Mouse (Mus musculus) liver, postnatal 0 days (tissue): ENCODE data around the gene Ppef2. TPM values are rescaled to one million over a fixed set of nuclear protein-coding genes. Genes with fewer than 3 reads are reported as not detected.

Experiments
- ATAC-seq: fragments of 200-750 bp; cut with Nextera tagmentation; 2 replicates; pipeline ENCODE4 v1.8.0; 2017; ENCODE audit warnings: mild to moderate bottlenecking, moderate library complexity
- DNase-seq: peaks from one replicate; pipeline ENCODE4 v3.0.0-alpha.2; 2016
- H3K27ac ChIP-seq: fragments of 300-500 bp; sonication (generic); 2 replicates; pipeline ENCODE4 v1.5.1; 2014; ENCODE audit warnings: antibody characterized with exemption, moderate library complexity, mild to moderate bottlenecking, low read depth
- H3K27me3 ChIP-seq: fragments of 300-500 bp; sonication (generic); 2 replicates; pipeline ENCODE4 v1.6.1; 2014; ENCODE audit warnings: low read length, control low read depth, mixed read lengths; ENCODE audit not compliant: insufficient read depth
- H3K36me3 ChIP-seq: fragments of 300-500 bp; sonication (generic); replicated peaks from 2 replicates; pipeline ENCODE4 v1.6.1; 2014; ENCODE audit warnings: mild to moderate bottlenecking, control low read depth, low read length, moderate library complexity, mixed read lengths; ENCODE audit not compliant: insufficient read depth
- H3K4me1 ChIP-seq: fragments of 300-500 bp; sonication (generic); 2 replicates; pipeline ENCODE4 v1.6.1; 2014; ENCODE audit warnings: antibody characterized with exemption, mild to moderate bottlenecking, control low read depth; ENCODE audit not compliant: insufficient read depth
- H3K4me2 ChIP-seq: fragments of 300-500 bp; sonication (generic); 2 replicates; pipeline ENCODE4 v1.6.1; 2014; ENCODE audit warnings: low read depth, mild to moderate bottlenecking, low read length, moderate library complexity, mixed read lengths
- H3K4me3 ChIP-seq: fragments of 300-500 bp; sonication (generic); 2 replicates; pipeline ENCODE4 v1.5.1; 2014; ENCODE audit warnings: low read depth, low read length
- H3K9ac ChIP-seq: fragments of 300-500 bp; sonication (generic); replicated peaks from 2 replicates; pipeline ENCODE4 v1.6.1; 2014; ENCODE audit warnings: mild to moderate bottlenecking, moderate library complexity
- H3K9me3 ChIP-seq: fragments of 300-500 bp; sonication (generic); 2 replicates; pipeline ENCODE4 v1.6.1; 2016; ENCODE audit warnings: mild to moderate bottlenecking, control low read depth, low read length, mixed read lengths
- CTCF ChIP-seq: sonication (generic); IDR thresholded peaks from 2 replicates; pipeline ENCODE4 v1.5.1; 2016; ENCODE audit warnings: antibody characterized with exemption, low read depth
- EP300 ChIP-seq: IDR thresholded peaks from 2 replicates; pipeline ENCODE4 v1.6.1; 2016; ENCODE audit warnings: antibody characterized with exemption, low read depth, mild to moderate bottlenecking
- WGBS: fragments of 180-500 bp; shearing (Covaris S2); extraction: QIAGEN DNeasy Blood & Tissue Kit; methylation state at CpG from one replicate; pipeline ENCODE4 v1.1.7; 2014; ENCODE audit not compliant: insufficient replicate concordance; 5-methylcytosine and 5-hydroxymethylcytosine counted together
- polyA plus RNA-seq: library from polyadenylated mRNA; unstranded; fragments of >200 nt; fragmentation: Nextera tagmentation; extraction: Ambion mirVana; gene quantifications from 2 replicates; pipeline ENCODE4 v1.2.1, GENCODE M21; 2015

Ppef2 gene
- polyA plus RNA-seq, 1 experiment from 2014 or later = not detected

DNA sequence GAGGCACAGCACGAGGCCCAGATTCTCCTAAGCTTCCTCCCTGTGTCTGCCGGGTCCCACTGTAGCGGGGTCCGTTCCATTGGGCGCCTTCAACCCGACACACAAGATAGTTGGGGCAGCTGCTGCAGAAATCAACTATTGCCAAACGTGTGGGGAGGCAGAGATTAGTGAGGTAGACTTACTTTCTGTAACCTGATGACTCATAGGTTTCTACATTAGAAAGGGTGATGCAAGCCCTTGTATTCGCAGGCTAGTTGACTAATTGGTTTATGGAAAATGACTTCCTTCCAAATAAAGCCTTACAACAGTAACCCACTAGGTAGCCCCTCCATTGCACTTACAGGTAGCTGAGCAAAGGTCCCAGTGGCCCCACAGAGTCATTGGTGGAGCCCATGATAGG is 6.6 kb upstream of the Ppef2 start:
- Histone ChIP-seq H3K9ac (no peak overlapping the region), H3K27me3 (no peaks in the 10 kb centered on the region), H3K4me1 (no peaks in the 10 kb centered on the region), H3K27ac (no peak overlapping the region), H3K9me3 (no peaks in the 10 kb centered on the region), H3K4me2 (no peak overlapping the region), H3K4me3 (no peak overlapping the region), H3K36me3 (peaks cover 3% of the 10 kb centered on the region; the same call in 1 of the 2 replicates)
- ATAC-seq = no peak
- DNase-seq = no peak
- TF ChIP-seq CTCF (no peak), EP300 (no peak)
- WGBS = 72% methylated on average over 8 of the region's 8 CpGs

GRCm38 (mm10) chr5:92254476-92254875 is 1.6 kb downstream of the Ppef2 start:
- H3K4me2 ChIP-seq = no peak overlapping the region
- H3K4me3 ChIP-seq = no peak overlapping the region
- 34% methylated on average over 6 of the region's 6 CpGs for WGBS
- H3K9me3 ChIP-seq = peaks cover 2% of the 10 kb centered on the region; the same call in 1 of the 2 replicates
- no peaks in the 10 kb centered on the region for H3K4me1 ChIP-seq
- H3K27me3 ChIP-seq = peaks cover 6% of the 10 kb centered on the region; the same call in 1 of the 2 replicates
- no peak for ATAC-seq
- no peak overlapping the region for H3K27ac ChIP-seq
- DNase-seq = no peak
- TF ChIP-seq CTCF = no peak
- TF ChIP-seq EP300 = no peak
- H3K36me3 ChIP-seq = no peaks in the 10 kb centered on the region
- no peak overlapping the region for H3K9ac ChIP-seq

DNA sequence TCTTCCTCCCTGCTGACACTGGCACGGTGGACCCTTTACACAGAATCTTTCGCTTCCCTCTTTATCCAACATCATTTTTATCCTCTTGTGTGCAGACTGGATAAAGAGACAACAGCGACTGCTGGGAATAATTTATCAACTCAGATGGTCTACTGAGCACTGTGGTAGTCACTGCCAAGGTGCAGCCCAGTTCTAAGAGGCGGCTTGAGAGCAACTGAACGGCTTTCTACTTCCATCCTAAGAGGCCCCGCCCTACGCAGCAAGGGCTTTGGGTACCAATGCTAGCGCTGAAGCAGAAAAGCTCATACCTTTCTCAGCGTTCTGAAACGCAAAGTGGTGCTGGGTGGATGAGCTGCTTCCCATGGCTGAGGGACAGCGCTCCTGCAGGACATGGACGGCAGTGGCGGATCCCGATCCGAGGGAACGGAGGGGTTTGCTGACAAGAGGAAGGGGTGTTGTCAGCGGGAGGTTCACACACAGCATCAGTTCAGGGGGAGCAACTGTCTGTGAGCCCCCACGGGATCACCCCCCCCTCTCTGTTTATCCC is 3.2 kb downstream of the Ppef2 start:
- WGBS = 23% methylated on average over 18 of the region's 18 CpGs

DNA sequence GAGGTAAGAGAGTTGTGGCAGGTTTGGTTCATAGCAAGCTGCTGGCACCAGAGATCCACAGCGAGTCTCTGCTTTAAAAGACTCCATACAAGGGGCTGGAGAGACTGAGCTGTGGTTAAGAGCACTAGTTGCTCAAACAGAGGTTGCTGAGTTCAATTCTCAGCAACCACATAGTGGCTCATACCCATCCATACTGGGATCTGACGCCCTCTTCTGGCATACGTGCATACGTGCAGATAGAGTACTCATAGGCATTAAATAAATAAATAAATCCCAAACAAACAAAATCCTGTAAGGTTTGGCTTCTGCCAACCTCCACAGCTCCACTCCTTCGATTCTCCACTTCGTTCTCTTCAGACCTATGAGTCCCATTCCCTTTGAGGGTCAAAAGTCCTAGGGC is 4.0 kb downstream of the Ppef2 start:
- peaks cover 12% of the 10 kb centered on the region for H3K27me3 ChIP-seq
- WGBS = 76% methylated on average over 6 of the region's 6 CpGs

More for the DNA sequence above, 3.2 kb downstream of the Ppef2 start:
- Histone ChIP-seq H3K9me3 (peaks cover 2% of the 10 kb centered on the region; the same call in 1 of the 2 replicates), H3K4me3 (no peak overlapping the region), H3K36me3 (no peaks in the 10 kb centered on the region), H3K9ac (no peak overlapping the region), H3K27me3 (peaks cover 12% of the 10 kb centered on the region), H3K4me2 (no peak overlapping the region), H3K4me1 (no peaks in the 10 kb centered on the region), H3K27ac (no peak overlapping the region)
- ATAC-seq = no peak
- TF ChIP-seq CTCF (peak; percentile 39), EP300 (no peak)
- no peak for DNase-seq

GRCm38 (mm10) chr5:92248614-92249013 is 7.5 kb downstream of the Ppef2 start:
- H3K36me3 ChIP-seq = no peaks in the 10 kb centered on the region
- no peaks in the 10 kb centered on the region for H3K4me1 ChIP-seq
- no peak overlapping the region for H3K9ac ChIP-seq
- ATAC-seq (no peak), DNase-seq (no peak)
- peaks cover 2% of the 10 kb centered on the region; the same call in 1 of the 2 replicates for H3K9me3 ChIP-seq
- H3K27me3 ChIP-seq = peaks cover 9% of the 10 kb centered on the region
- H3K27ac ChIP-seq = no peak overlapping the region
- TF ChIP-seq EP300 (no peak), CTCF (no peak)
- H3K4me2 ChIP-seq = no peak overlapping the region
- H3K4me3 ChIP-seq = no peak overlapping the region
- 63% methylated on average over 11 of the region's 11 CpGs for WGBS

More for the DNA sequence above, 4.0 kb downstream of the Ppef2 start:
- Histone ChIP-seq H3K4me3 (no peak overlapping the region), H3K9me3 (peaks cover 2% of the 10 kb centered on the region; the same call in 1 of the 2 replicates), H3K27ac (no peak overlapping the region), H3K36me3 (no peaks in the 10 kb centered on the region), H3K9ac (no peak overlapping the region), H3K4me2 (no peak overlapping the region), H3K4me1 (no peaks in the 10 kb centered on the region)
- ATAC-seq (no peak), DNase-seq (no peak)
- TF ChIP-seq EP300 = no peak
- TF ChIP-seq CTCF = no peak

DNA sequence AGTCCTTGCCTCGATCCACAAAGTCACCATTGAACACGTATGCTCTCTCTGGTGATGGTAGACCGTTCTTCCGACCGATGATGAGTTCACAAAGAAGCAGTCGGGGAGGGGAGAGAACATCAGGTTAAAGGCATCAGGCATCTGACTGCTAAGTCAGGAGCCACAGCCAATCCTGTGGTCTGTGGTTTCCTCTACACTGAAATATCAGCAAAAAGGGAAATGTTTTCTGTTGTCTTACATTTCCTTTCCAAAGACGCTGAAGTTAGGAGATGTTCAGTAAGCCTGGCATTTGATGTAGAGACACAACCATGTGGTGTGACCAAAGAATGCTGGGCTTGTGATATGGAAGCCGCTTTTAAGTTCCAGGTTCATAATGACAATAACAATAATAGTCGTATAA is 10.6 kb downstream of the Ppef2 start:
- no peaks in the 10 kb centered on the region for H3K4me1 ChIP-seq
- peaks cover 6% of the 10 kb centered on the region for H3K27me3 ChIP-seq
- DNase-seq (no peak), ATAC-seq (no peak)
- peaks cover 2% of the 10 kb centered on the region; the same call in 1 of the 2 replicates for H3K9me3 ChIP-seq
- H3K36me3 ChIP-seq = no peaks in the 10 kb centered on the region
- H3K4me3 ChIP-seq = no peak overlapping the region
- WGBS = 29% methylated on average over 9 of the region's 9 CpGs
- no peak overlapping the region for H3K4me2 ChIP-seq
- H3K9ac ChIP-seq = no peak overlapping the region
- no peak overlapping the region for H3K27ac ChIP-seq
- TF ChIP-seq CTCF = no peak
- no peak for TF ChIP-seq EP300

- Histone ChIP-seq H3K4me3 (no peak overlapping the region), H3K9ac (no peak overlapping the region), H3K4me2 (no peak overlapping the region), H3K27ac (no peak overlapping the region), H3K4me1 (no peaks in the 10 kb centered on the region), H3K36me3 (no peaks in the 10 kb centered on the region), H3K27me3 (peaks cover 6% of the 10 kb centered on the region), H3K9me3 (peaks cover 2% of the 10 kb centered on the region; the same call in 1 of the 2 replicates)
- WGBS = 84% methylated on average over 2 of the region's 2 CpGs
- TF ChIP-seq EP300 (no peak), CTCF (no peak)
- ATAC-seq (no peak), DNase-seq (no peak)
Measured at GRCm38 (mm10) chr5:92244900-92245299, 11.2 kb downstream of the Ppef2 start.
